Mouse (Mus musculus) neural tube, embryonic 15.5 days (tissue): Measurements from ENCODE around the gene Gps2. TPM values are rescaled to one million over a fixed set of nuclear protein-coding genes. Genes with fewer than 3 reads are reported as not detected.
"Not testable (repeated sequence)": the region's sequence is repeated elsewhere in the genome, so short reads cannot be mapped to it uniquely, and the experiment has no call there.

Experiments
- ATAC-seq: fragments of 200-750 bp; cut with Nextera tagmentation; 2 replicates; pipeline ENCODE4 v1.8.0; 2017; ENCODE audit warnings: mild to moderate bottlenecking, moderate TSS enrichment, moderate library complexity; ENCODE audit not compliant: low FRiP score
- H3K27ac ChIP-seq: fragments of 300-500 bp; sonication (generic); replicated peaks from 2 replicates; pipeline ENCODE4 v1.5.1; 2015; ENCODE audit warnings: mild to moderate bottlenecking, inconsistent platforms
- H3K27me3 ChIP-seq: fragments of 300-500 bp; sonication (generic); replicated peaks from 2 replicates; pipeline ENCODE4 v1.6.1; 2015; ENCODE audit warnings: inconsistent platforms
- H3K36me3 ChIP-seq: fragments of 300-500 bp; sonication (generic); 2 replicates; pipeline ENCODE4 v1.6.1; 2015; ENCODE audit warnings: inconsistent platforms
- H3K4me1 ChIP-seq: fragments of 300-500 bp; sonication (generic); 2 replicates; pipeline ENCODE4 v1.6.1; 2015; ENCODE audit warnings: inconsistent platforms
- H3K4me2 ChIP-seq: fragments of 300-500 bp; sonication (generic); 2 replicates; pipeline ENCODE4 v1.6.1; 2015; ENCODE audit warnings: inconsistent platforms, mild to moderate bottlenecking, moderate library complexity
- H3K4me3 ChIP-seq: fragments of 300-500 bp; sonication (generic); replicated peaks from 2 replicates; pipeline ENCODE4 v1.5.1; 2015; ENCODE audit warnings: mild to moderate bottlenecking, inconsistent platforms
- H3K9ac ChIP-seq: fragments of 300-500 bp; sonication (generic); replicated peaks from 2 replicates; pipeline ENCODE4 v1.6.1; 2015; ENCODE audit warnings: mild to moderate bottlenecking, inconsistent platforms
- H3K9me3 ChIP-seq: fragments of 300-500 bp; sonication (generic); replicated peaks from 2 replicates; pipeline ENCODE4 v1.6.1; 2016; ENCODE audit warnings: inconsistent platforms
- WGBS: fragments of 180-500 bp; shearing (Covaris S2); methylation state at CpG from one replicate; pipeline ENCODE4 v1.1.7; 2015; ENCODE audit warnings: mixed read lengths; 5-methylcytosine and 5-hydroxymethylcytosine counted together
- polyA plus RNA-seq: library from polyadenylated mRNA; unstranded; fragments of >200 nt; fragmentation: Nextera tagmentation; extraction: Ambion mirVana; gene quantifications from 2 replicates; pipeline ENCODE4 v1.2.1, GENCODE M21; 2015

Gene Gps2
- polyA plus RNA-seq, 1 experiment from 2014 or later: 63.1 TPM

- H3K27me3 ChIP-seq: no peaks in the 10 kb centered on the region
- ATAC-seq: no peak
- H3K27ac ChIP-seq: peak overlapping the region; percentile 95
- H3K36me3 ChIP-seq: peaks cover 44% of the 10 kb centered on the region
- H3K4me3 ChIP-seq: peak overlapping the region; percentile 87
- no peaks in the 10 kb centered on the region for H3K9me3 ChIP-seq
- 1% methylated on average over 17 of the region's 17 CpGs for WGBS
- peaks cover 52% of the 10 kb centered on the region for H3K4me1 ChIP-seq
- peak overlapping the region; percentile 92 for H3K9ac ChIP-seq
- peak overlapping the region; percentile 95 for H3K4me2 ChIP-seq
Observed at GRCm38 (mm10) chr11:69919661-69920265, 6.1 kb downstream of the Gps2 start.

GRCm38 (mm10) chr11:69920266-69921031 lies 6.8 kb downstream of the Gps2 start:
- ATAC-seq: peak; percentile 13
- Histone ChIP-seq H3K4me1 (peaks cover 46% of the 10 kb centered on the region), H3K9me3 (no peaks in the 10 kb centered on the region), H3K4me2 (peak overlapping the region; percentile 95), H3K27me3 (no peaks in the 10 kb centered on the region), H3K36me3 (peaks cover 37% of the 10 kb centered on the region), H3K27ac (peak overlapping the region; percentile 95), H3K4me3 (peak overlapping the region; percentile 87), H3K9ac (peak overlapping the region; percentile 92)
- under 1% methylated on average over 62 of the region's 65 CpGs for WGBS

GRCm38 (mm10) chr11:69921114-69922011 lies 7.7 kb downstream of the Gps2 start, which contains the start of gene Eif5a:
Gene Eif5a (minus strand): TSS chr11:69921958.
- Histone ChIP-seq H3K27ac (peak within 1 kb of the TSS; percentile 95), H3K9ac (peak within 1 kb of the TSS; percentile 92), H3K36me3 (peaks cover 28% of the 10 kb centered on the region), H3K9me3 (no peaks in the 10 kb centered on the region), H3K4me1 (peaks cover 36% of the 10 kb centered on the region), H3K4me3 (peak within 1 kb of the TSS; percentile 87), H3K27me3 (no peaks in the 10 kb centered on the region), H3K4me2 (peak within 1 kb of the TSS; percentile 95)
- under 1% methylated on average over 78 of the region's 78 CpGs for WGBS
- ATAC-seq: peak; percentile 97

- H3K4me3 ChIP-seq: peak overlapping the region; percentile 87
- peaks cover 35% of the 10 kb centered on the region for H3K4me1 ChIP-seq
- ATAC-seq: no peak
- no peaks in the 10 kb centered on the region for H3K27me3 ChIP-seq
- peak overlapping the region; percentile 92 for H3K27ac ChIP-seq
- 3% methylated on average over 12 of the region's 12 CpGs for WGBS
- H3K9ac ChIP-seq: peak overlapping the region; percentile 54
- no peaks in the 10 kb centered on the region for H3K9me3 ChIP-seq
- H3K4me2 ChIP-seq: peak overlapping the region; percentile 63
- peaks cover 20% of the 10 kb centered on the region for H3K36me3 ChIP-seq
Observed at GRCm38 (mm10) chr11:69922012-69922756, 8.5 kb downstream of the Gps2 start.

GRCm38 (mm10) chr11:69922796-69923195 lies 9.1 kb downstream of the Gps2 start:
- Histone ChIP-seq H3K4me1 (peaks cover 33% of the 10 kb centered on the region), H3K4me3 (peak overlapping the region; percentile 87; the same call in 1 of the 2 replicates), H3K4me2 (peak overlapping the region; percentile 63; the same call in 1 of the 2 replicates), H3K27ac (peak overlapping the region; percentile 51), H3K9ac (no peak overlapping the region), H3K27me3 (no peaks in the 10 kb centered on the region), H3K9me3 (no peaks in the 10 kb centered on the region), H3K36me3 (peaks cover 14% of the 10 kb centered on the region)
- 64% methylated on average over 3 of the region's 3 CpGs for WGBS
- no peak for ATAC-seq

GRCm38 (mm10) chr11:69927501-69927900 lies 13.8 kb downstream of the Gps2 start:
- Histone ChIP-seq H3K4me2 (no peak overlapping the region), H3K27ac (no peak overlapping the region), H3K9me3 (no peaks in the 10 kb centered on the region), H3K36me3 (no peaks in the 10 kb centered on the region), H3K27me3 (no peaks in the 10 kb centered on the region), H3K4me3 (no peak overlapping the region), H3K4me1 (peaks cover 5% of the 10 kb centered on the region), H3K9ac (no peak overlapping the region)
- 96% methylated on average over 2 of the region's 2 CpGs for WGBS
- ATAC-seq: no peak

- Histone ChIP-seq H3K9me3 (no peaks in the 10 kb centered on the region), H3K9ac (no peak overlapping the region), H3K4me3 (no peak overlapping the region), H3K4me1 (peaks cover 10% of the 10 kb centered on the region), H3K4me2 (no peak overlapping the region), H3K27me3 (peaks cover 3% of the 10 kb centered on the region; the same call in 1 of the 2 replicates), H3K27ac (no peak overlapping the region), H3K36me3 (no peaks in the 10 kb centered on the region)
- no peak for ATAC-seq
- 77% methylated on average over 4 of the region's 4 CpGs for WGBS
Observed at GRCm38 (mm10) chr11:69929712-69930111, 16.0 kb downstream of the Gps2 start.

- H3K27me3 ChIP-seq, H3K27ac ChIP-seq, H3K36me3 ChIP-seq, H3K9me3 ChIP-seq, H3K9ac ChIP-seq, H3K4me3 ChIP-seq, ATAC-seq, H3K4me2 ChIP-seq: not testable (repeated sequence)
- 92% methylated on average over 8 of the region's 8 CpGs for WGBS
- H3K4me1 ChIP-seq: peaks cover 12% of the 10 kb centered on the region
Observed at GRCm38 (mm10) chr11:69930176-69930575, 16.5 kb downstream of the Gps2 start.

- 70% methylated on average over 3 of the region's 3 CpGs for WGBS
- Histone ChIP-seq H3K27ac (no peak overlapping the region), H3K4me3 (no peak overlapping the region), H3K9ac (no peak overlapping the region), H3K4me1 (peaks cover 18% of the 10 kb centered on the region), H3K9me3 (no peaks in the 10 kb centered on the region), H3K27me3 (peaks cover 4% of the 10 kb centered on the region; the same call in 1 of the 2 replicates), H3K36me3 (no peaks in the 10 kb centered on the region), H3K4me2 (no peak overlapping the region)
- no peak for ATAC-seq
Observed at GRCm38 (mm10) chr11:69930967-69931537, 17.4 kb downstream of the Gps2 start.

GRCm38 (mm10) chr11:69931769-69932168 lies 18.1 kb downstream of the Gps2 start:
- ATAC-seq: no peak
- H3K27ac ChIP-seq: no peak overlapping the region
- WGBS: 74% methylated on average over 8 of the region's 8 CpGs
- no peak overlapping the region for H3K4me2 ChIP-seq
- no peak overlapping the region for H3K4me3 ChIP-seq
- H3K9ac ChIP-seq: no peak overlapping the region
- H3K36me3 ChIP-seq: no peaks in the 10 kb centered on the region
- no peaks in the 10 kb centered on the region for H3K9me3 ChIP-seq
- H3K27me3 ChIP-seq: peaks cover 10% of the 10 kb centered on the region
- peaks cover 26% of the 10 kb centered on the region for H3K4me1 ChIP-seq
